Mouse (Mus musculus) ovary, postnatal 36 days (tissue): ENCODE data around the gene Otud3.
A peak's percentile ranks its signal among the peaks of the same experiment; 100 is the strongest.
"Not testable (repeated sequence)": the region's sequence is repeated elsewhere in the genome, so short reads cannot be mapped to it uniquely, and the experiment has no call there.

Source experiments
- DNase-seq: peaks from one replicate; pipeline ENCODE4 v3.0.0; 2022; ENCODE audit warnings: low spot score, mixed read lengths

Gene Otud3

DNA sequence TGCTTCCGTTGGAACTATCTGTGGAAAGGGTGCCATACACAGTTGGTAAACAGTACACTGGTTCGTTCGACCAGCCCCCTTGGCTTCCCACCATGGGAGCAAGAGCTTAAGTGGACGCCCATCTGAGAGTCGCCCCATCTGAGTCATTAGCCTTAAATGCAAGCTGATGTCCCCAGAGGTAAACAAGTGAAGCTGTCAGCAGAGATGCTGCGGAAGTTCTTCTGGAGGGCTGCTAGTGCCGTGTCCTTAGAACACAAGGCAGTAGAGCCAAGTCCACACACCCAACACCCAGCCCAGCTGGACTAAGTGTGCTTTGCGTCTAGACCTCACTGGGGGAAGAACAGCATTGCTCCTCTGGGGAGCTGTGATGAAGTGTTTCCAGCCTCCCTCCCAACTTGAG is 24.1 kb downstream of the Otud3 start:
- no peak for DNase-seq

DNA sequence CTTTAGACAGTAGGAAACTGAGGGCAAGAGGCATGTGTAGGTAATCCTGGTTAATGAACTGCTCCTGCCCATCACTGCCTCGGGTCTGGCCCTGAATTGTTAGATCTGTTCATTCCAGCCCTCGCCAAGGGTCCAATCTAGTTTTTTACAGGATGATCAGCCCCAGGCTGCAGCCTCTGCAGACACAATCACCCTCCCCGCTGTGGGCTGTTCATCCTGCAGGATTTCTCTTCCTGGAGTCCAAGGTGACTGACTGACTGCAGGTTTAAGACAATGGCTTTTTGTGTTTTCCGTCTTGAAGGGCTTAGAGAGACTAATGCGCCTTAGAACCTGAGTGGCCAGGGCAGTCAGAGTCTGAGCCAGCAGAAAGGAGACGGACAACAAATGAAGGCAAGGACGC is 24.6 kb downstream of the Otud3 start:
- DNase-seq, result no peak

DNA sequence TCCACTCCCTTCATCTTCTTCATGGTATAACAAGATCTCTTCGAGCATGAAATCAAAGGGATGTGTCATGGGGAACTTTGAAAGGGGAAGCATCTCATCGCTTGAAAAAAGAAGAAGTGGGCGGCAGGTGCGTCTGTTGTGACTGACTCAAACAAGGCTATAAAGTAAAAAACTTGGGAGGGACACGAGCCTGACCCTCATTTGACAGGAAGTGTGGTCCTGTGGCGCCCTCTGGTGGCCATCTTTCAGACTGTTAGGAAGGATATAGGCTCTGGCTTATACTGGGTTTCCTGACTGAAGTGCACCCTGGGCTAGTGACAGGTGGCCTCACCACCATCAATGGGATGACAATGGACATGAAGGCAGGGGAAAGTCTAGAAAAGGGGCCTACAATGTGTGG is 29.5 kb downstream of the Otud3 start:
- DNase-seq, result peak; percentile 80

DNA sequence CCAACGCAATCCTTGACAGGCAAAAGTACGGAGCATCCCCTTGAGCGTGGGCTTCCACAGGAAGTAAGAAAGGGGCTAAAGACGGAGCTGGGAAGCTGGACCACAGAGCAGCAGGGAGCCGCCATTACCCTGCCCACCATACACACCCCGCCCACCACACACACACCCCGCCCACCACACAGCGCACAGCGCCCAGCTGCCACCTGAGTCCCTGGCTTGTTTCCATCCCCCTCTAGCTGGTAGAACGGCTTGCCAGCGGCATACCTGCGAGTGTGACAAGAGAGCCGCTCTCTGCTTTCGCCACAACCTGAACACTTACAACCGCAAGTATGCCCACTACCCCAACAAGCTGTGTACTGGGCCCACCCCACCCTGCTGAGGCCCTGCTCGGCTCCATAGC is 31.6 kb downstream of the Otud3 start:
- DNase-seq, result no peak

DNA sequence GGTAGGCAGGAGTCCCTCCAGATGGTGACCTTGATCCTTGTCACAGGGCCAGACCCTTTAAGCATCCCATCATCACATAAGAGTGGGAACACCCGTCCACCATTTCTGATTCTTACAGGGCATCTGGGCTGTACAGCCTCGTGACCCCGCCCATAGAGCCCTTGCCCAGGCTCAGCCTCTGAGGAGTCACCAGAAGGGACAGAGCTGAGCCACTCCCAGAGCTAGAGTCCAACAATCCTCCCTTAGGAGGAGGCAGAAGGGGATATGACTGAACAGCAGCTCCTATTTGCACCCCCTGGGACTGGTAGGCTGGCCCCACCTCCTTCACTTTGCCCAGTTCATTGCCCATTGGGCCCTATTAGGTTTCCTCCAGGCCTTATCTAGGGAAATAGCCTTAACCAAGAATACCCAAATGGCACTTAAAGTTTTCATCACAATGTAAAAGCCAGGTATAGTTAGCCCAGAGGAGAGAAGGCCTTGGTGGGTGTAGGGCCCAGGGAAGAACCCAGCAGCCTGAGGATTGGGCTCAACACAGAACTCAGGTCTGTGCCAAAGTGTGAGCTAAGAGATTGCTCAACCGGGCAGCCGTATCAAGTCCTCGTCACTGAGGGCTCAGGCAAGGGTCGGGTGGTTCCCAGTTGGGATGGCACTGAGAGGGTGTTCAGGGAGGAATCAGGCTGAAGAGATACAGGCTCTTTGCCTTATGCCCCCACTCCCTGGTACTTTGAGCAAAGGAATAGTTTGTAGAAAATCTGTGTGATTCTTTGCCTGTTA is 32.7 kb downstream of the Otud3 start:
- no peak for DNase-seq

DNA sequence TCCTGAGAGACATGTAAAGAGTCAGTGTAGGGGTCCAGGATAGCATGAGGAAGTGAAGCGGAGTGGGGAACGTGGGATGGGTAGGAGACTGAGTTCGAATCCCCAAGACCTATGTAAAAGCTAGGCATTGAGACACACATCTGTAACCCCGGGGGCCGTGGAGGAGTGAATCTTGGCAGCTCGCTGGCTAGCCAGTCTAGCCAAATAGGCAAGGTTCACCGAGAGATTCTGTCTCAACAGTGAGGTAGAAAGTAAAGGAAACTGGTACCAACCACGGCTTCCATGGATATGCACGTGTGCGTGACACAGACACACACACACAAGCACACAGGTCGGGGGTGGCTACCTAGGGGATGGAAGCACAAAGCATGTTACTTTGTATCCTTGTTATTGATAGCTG is 33.9 kb downstream of the Otud3 start:
- no peak for DNase-seq

DNA sequence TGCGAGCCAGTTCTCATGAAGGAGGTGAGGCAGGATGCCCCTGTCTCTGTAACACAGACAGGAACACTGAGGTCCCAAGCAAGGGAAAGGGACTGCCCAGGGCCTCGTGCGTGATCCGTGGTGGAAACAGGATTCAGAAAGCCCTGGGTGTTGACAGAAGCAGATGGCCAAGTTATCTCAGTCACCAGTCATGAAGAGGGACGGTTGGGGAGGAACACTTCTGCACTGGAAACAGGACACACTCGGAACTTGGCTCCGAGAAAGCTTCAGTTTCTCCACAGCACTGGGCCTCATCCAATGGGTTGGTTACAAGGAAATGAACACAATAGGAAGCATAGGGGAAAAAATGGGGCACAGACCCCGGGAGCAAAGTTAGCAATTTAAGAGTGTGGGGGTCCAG is 35.0 kb downstream of the Otud3 start:
- DNase-seq, result no peak

DNA sequence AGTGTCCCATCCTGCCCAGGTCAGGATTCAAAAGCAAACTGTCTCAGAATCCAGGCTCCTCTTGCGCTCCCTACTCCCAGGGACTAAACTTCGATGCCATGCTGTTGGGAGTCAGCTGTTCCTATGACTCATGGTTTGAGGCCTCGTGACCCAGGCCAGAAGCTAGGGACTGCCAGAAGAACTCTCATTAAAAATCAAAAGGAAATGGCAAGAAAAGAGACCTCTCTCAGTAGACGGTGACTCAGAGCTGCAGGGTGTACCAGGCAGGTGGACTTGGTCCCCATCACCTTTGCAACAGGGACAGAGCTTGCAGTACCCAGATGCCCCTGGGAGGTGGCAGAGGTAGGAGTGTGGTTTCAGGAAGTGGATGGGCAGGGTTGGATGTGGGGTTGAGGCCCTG is 36.0 kb downstream of the Otud3 start, which contains the start of gene Pla2g2e:
Gene Pla2g2e (plus strand): TSS at position 212 of the 400 bp plus-strand sequence.
- no peak for DNase-seq

DNA sequence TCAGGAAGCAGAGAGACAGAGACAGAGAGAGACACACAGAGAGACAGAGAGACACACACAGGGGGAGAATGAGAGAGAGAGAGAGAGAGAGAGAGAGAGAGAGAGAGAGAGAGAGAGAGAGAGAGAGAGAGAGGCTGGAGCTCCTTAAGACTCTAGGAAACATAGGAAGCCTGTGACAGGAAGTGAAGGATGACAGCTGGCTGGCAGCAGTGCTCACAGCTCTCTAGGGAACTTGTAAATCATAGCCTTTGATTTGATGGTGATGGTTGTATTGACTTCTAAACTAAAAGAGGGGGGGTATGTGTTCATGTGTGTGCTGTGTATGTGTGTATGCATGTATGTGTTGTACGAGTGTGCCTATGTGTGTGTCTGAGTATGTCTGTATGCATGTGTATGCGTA is 37.8 kb downstream of the Otud3 start:
- DNase-seq, result no peak

DNA sequence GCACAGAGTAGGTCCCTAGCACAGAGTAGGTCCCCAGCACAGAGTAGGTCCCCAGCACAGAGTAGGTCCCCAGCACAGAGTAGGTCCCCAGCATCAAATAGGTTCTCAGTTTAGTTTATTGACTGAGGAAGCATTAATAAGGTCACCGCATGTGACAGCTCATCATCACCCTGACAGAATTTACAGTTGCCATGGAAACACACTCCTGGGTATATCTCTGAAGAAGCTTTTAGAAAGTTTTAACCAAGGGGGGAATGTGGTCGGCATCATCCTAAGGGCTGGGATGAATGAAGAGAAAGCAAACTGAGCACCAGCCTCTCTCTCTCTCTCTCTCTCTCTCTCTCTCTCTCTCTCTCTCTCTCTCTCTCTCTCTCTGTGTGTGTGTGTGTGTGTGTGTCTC is 38.5 kb downstream of the Otud3 start:
- not testable (repeated sequence) for DNase-seq

DNA sequence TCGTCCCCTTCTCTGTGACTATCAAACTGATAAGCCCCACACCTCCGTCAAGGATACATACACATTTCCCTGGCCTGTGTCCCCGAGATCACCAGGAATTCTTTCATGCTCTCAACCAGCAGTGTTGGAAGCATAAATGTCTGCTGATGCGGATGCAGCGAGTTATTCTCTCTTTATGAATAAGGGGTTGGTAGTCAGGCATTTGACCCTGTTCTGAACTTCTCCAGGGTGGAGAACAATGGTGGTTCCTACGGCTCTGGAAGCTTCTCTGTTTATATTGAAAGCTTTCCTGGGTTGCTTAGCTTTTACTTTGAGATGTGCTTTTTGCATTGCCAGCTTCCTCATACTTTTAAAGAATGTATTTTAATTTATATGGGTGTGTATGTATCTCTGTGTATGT is 39.9 kb downstream of the Otud3 start, which contains the start of gene Gm13030:
Gene Gm13030 (minus strand): TSS at position 101 of the 400 bp plus-strand sequence.
- DNase-seq, result no peak

DNA sequence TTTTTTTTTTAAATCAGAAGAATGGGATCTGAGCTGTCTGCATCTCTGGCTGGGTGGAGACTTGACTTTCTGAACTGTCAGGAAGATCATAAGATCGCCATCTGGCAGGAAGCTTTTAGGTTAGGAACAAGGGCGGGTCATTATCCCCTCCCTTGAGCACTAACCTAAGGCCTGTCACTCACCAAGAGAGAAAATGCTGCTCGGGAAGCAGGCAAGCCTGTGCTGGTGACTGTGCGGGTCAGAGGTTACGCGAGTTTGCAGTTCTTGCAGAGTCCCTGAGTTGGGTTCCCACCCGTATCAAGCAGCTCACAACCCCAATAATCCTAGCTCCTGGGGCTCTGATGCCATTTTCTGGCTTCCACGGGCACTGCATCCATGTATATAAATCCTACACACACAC is 45.1 kb downstream of the Otud3 start:
- no peak for DNase-seq

DNA sequence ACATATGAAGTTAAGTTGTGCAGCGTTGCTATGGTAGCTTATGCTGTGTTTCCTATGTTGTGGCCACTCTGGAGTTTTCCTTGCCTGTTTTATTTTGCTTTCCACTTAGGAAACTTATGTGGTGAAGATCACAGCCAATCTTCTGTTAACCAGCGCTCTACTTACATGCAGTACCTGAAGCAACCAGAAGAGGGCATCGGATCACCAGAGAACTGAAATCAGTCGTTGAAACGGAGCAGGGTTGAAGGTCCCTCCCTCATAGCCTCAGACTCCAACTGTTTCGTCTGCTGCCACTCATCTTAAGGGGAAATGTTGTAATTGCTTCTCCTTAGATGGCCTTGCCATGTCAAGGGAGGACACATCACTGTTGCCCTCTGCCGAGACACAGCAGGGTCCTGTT is 47.3 kb downstream of the Otud3 start:
- DNase-seq, result peak; percentile 45

DNA sequence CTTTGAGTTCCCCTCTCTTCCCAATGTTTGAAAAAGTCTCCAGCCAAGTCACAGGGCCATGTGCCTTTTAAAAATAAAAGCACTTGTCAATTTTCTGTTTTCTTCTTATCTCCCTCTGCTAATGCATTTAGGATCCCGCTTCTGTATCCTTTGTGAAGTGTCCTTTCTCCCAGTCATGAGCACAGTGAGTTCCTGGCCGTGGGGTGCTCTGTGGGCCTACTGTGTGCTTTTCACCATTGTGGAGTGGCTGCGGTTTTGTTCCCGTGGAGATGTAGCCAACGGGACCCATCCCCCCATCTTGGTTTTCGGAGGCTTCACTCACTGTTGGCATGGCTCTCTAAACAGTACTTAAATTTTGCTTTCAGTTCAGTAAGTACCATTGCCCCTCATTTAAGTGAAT is 47.8 kb downstream of the Otud3 start:
- no peak for DNase-seq

DNA sequence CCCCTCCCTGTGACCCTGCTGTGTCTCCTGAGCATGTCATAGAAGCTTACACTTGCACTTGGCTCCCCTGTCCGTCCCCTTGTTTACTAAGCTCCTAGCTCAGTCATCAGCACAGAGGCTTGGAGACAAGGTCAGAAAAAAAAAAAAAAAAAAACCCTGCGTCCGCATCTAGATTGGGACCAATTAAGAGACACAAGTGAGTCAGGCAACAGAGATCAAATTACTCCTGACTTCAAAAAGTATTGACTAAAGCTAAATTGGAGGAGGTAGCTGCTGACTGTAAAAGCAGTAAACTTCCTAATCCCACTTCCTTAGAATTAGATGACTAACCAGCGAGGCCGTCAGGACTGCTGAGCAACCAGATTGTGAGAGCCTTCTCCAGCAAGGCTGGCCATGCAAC is 48.7 kb downstream of the Otud3 start:
- no peak for DNase-seq

DNA sequence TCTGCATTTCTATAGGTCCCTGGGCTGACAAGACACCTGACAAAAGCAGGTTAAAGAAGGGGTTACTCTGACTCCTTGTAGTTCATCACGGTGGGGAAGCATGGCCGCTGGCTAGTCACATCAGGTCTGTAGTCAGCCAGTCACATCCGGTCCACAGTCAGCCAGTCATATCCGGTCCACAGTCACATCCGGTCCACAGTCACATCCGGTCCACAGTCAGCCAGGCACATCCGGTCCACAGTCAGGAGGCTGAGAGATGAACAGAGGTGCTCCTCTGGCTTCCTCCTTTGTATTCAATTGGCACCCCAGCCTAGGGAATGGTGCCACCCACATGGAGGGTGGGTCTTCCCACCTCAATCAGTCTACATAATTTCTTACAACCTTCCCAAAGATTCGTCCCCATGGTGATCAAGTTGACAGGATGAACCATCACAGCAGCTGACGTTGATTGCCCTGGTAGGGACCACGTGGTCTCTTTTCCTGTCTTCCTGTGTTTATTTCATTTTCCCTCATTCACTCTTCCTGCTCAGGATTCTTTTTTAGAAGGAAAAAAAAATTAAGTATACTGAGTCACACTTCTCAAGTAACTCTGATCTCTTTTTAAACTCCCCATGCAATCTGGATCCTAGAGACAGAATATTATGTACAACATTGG is 50.3 kb downstream of the Otud3 start, which contains the start of gene Pla2g5:
Gene Pla2g5 (minus strand): TSS at position 139 of the 655 bp plus-strand sequence.
- no peak for DNase-seq

DNA sequence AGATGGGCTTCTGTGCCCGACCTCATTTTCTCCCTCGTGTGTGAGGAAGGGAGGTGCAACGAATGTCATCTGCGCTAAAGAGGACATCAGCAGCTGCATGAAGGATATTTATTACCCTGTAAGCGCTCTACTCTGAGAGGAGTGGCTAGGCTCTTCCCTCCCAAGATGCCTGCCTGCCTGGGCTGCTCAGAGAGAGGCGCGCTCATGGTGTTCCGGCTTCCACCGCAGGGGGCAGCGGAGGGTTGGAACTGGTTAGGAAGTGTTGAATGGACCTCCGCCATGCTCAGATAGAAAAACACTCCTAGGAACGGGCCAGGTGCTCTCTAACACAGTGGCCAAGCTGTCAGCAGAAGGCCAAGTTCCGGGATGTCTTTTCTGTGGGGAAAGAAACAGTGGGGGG is 54.0 kb downstream of the Otud3 start:
- DNase-seq, result peak; percentile 68

DNA sequence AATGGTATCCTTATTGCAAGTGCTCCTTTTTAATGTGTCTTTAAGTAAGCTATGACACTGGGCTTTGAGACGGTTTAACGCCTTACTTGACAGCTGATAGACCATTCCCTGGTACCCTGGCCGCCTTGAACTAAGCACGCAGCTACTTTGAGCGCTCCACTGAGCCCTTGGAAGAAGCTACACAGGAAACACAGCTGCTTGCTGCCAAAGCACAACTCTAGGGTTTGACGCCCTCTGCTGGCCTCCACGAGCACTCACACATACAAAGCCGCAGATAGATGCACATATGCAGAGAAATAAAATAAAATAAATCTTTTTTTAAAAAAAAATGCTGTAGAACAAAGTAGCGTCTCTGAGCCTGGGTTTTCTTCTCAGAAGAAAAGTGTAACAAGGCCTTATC is 54.5 kb downstream of the Otud3 start:
- DNase-seq, result no peak

DNA sequence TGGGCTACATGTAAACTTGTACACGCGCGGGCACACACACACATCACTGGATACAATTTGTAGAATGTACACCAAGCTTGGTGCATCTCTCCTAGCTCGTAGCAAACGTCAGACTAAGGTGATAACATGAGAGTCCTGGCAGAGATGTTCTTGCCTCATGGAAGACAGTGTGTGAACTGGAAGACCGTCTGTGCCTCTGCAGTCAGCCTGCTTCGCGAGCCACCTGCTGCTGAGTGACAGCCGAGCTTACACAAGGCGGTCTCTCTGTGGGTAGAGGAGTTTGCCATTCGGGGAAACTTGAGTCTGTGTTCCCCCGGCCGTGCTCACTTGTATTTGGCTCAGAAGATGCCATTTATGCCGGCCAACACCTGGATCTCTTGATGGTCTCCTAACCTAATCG is 55.3 kb downstream of the Otud3 start:
- DNase-seq, result no peak

DNA sequence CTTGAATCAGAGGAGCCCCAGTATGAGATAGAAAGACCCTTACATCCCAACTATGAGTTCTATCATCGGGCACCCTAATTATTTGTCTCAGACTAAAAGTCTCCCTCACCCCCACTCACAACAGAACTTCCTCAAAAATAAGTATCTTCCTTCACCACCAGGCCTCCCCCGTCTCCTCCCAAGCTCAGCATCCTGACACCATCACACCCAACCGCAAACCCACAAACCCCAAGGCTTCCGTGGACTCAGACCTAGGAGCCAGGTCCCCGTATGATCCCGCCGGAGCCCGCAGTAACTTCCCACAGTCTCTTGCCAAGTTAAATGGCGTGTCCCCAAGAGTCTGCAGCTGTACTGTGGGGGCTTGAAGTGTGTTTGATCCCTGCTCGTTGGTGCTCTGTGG is 56.2 kb downstream of the Otud3 start:
- DNase-seq, result no peak

DNA sequence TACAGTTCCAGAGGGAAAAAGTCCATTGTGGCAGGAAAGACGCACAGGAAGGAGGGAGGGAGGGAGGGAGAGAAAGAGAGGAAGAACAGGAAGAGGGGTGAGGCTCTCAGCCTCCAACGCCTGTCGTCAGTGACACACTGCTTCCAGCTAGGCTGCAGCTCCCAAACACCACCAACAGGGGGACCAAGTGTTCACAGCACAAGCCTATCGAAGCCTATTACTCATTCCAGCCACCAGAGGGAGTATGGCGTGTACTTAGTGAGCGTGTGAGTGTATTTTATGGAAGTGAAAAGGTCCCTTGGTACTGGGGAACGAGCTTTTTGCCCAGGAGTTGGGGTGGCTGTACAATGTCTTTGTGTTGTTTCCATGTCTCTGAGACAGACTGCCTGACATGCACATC is 57.3 kb downstream of the Otud3 start:
- peak; percentile 50 for DNase-seq

DNA sequence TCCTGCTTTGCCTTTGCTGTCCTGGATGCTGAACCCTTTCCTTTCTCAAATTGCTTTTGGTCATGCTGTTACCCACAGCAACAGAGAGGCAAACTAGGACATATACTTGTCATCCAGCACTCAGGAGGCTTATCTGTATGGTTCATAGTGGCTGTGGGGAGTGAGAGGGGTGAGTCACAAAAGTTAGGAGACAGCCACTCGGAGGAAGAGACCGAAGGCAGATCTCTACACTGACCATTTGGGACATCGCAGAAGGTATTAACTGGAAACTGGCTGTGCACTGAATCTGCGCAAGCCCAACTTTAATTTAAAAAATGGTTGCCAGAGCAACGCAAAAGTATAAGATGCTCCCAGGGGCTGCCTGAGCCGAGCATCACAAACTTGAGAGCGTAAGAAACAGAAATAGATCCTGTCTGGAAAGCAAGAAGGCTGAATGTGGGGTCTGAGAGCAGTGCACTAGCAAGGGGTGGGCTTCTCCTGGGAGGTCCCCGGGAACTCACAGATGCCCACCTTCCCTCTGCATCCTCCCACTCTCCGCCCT is 58.6 kb downstream of the Otud3 start:
- no peak for DNase-seq

DNA sequence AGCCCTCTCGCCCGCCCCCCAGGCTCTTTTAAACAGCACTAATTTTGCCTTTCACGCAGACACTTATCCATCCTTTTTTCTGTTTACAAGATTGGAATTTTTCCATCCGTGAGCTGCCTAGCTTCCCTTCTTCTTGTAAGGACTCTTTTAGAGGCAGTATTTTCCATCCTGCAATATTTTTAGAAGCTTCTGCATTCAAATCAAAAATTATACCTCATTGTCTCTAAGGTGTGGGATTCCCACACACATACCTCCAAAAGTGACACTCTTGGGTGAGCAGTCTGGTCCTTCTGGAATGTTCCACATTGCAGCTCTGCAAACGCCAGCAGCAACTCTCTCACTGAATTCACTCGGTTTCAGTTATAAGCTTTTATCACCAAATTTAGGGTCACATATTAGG is 60.8 kb downstream of the Otud3 start:
- no peak for DNase-seq
